Mouse (Mus musculus) limb, embryonic 14.5 days (tissue): Measurements from ENCODE around the gene Il10ra. TPM values are rescaled to one million over a fixed set of nuclear protein-coding genes. Genes with fewer than 3 reads are reported as not detected.

Experiments used
- ATAC-seq: fragments of 200-750 bp; cut with Nextera tagmentation; 2 replicates; pipeline ENCODE4 v1.8.0; 2017; ENCODE audit warnings: low read depth, moderate number of reproducible peaks, moderate TSS enrichment; ENCODE audit not compliant: low FRiP score
- DNase-seq: peaks from one replicate; pipeline ENCODE4 v3.0.0-alpha.2; 2015; ENCODE audit warnings: low spot score
- H3K27ac ChIP-seq: fragments of 300-500 bp; sonication (generic); replicated peaks from 2 replicates; pipeline ENCODE4 v1.5.1; 2014; ENCODE audit warnings: low read depth, mild to moderate bottlenecking, low read length, moderate library complexity, mixed read lengths
- H3K27me3 ChIP-seq: fragments of 300-500 bp; sonication (generic); 2 replicates; pipeline ENCODE4 v1.6.1; 2014; ENCODE audit warnings: low read length, mixed read lengths; ENCODE audit not compliant: control insufficient read depth, insufficient read depth
- H3K36me3 ChIP-seq: fragments of 300-500 bp; sonication (generic); 2 replicates; pipeline ENCODE4 v1.6.1; 2014; ENCODE audit warnings: mild to moderate bottlenecking, low read length, moderate library complexity, mixed read lengths; ENCODE audit not compliant: control insufficient read depth, insufficient read depth
- H3K4me1 ChIP-seq: fragments of 300-500 bp; sonication (generic); 2 replicates; pipeline ENCODE4 v1.6.1; 2014; ENCODE audit warnings: antibody characterized with exemption, low read length, mixed read lengths; ENCODE audit not compliant: control insufficient read depth, insufficient read depth
- H3K4me2 ChIP-seq: fragments of 300-500 bp; sonication (generic); replicated peaks from 2 replicates; pipeline ENCODE4 v1.6.1; 2014; ENCODE audit warnings: low read depth, mild to moderate bottlenecking, low read length, moderate library complexity; ENCODE audit not compliant: severe bottlenecking
- H3K4me3 ChIP-seq: fragments of 300-500 bp; sonication (generic); replicated peaks from 2 replicates; pipeline ENCODE4 v1.5.1; 2014; ENCODE audit warnings: low read length
- H3K9ac ChIP-seq: fragments of 300-500 bp; sonication (generic); 2 replicates; pipeline ENCODE4 v1.6.1; 2014; ENCODE audit warnings: mild to moderate bottlenecking, low read depth, low read length, moderate library complexity; ENCODE audit not compliant: severe bottlenecking
- H3K9me3 ChIP-seq: fragments of 300-500 bp; sonication (generic); 2 replicates; pipeline ENCODE4 v1.6.1; 2016; ENCODE audit warnings: low read length; ENCODE audit not compliant: control insufficient read depth
- POLR2A ChIP-seq: fragments of 200-500 bp; IDR thresholded peaks from 2 replicates; pipeline ENCODE4 v1.8.0; 2012; ENCODE audit warnings: inconsistent platforms, mild to moderate bottlenecking, moderate library complexity, borderline replicate concordance; ENCODE audit not compliant: insufficient read depth, insufficient read length; ENCODE audit errors: extremely low read depth
- WGBS: fragments of 180-500 bp; shearing (Covaris S2); extraction: QIAGEN DNeasy Blood & Tissue Kit; methylation state at CpG from one replicate; pipeline ENCODE4 v1.1.7; 2014; 5-methylcytosine and 5-hydroxymethylcytosine counted together
- polyA plus RNA-seq, 2 experiments: library from polyadenylated mRNA; depleted of rRNA in 1 of 2; stranded (reverse) in 1 of 2; unstranded in 1 of 2; fragments of >200 nt; fragmentation: Nextera tagmentation in 1 of 2; extraction: Ambion mirVana in 1 of 2; gene quantifications; 2 replicates each; pipeline versions ENCODE4 v1.2.1 to v1.2.3; 2012 to 2014

The Il10ra gene
- polyA plus RNA-seq, 2 experiments, result 1.3 to 1.6 TPM

DNA sequence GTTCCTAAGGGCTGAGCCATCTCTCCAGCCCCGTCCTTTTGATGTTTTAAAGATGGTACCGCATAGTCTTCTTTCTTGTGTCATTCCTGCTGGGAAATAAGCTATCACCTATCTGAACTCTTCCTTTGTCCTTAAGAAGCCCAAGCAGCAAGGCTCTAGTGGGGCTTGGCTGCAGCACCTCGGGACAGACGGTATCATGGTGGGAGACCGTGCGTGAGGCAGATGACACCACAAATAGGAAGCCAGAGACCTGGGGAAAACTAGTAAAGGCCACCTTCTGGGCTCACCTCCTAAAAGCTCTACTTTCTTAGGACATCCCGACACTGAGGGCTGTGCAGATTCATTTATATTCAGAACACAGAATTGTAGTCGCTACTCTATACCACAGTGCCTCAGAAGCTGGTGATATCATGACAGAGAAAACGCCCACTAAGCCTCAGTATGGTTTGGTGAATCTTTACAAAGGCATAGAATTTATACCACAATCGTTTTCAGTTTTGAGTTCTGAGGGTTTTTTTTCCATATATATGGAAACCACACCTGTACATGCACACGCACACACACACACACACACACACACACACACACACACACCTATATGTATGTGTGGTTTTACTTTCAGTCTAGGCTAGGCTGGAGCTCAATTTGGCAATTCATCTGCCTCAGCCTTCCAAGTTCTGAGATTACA, 22.7 kb upstream of the Il10ra start:
- Histone ChIP-seq H3K36me3 (no peaks in the 10 kb centered on the region), H3K27ac (no peak overlapping the region), H3K9ac (no peak overlapping the region), H3K27me3 (no peaks in the 10 kb centered on the region), H3K4me3 (no peak overlapping the region), H3K4me1 (no peaks in the 10 kb centered on the region), H3K9me3 (no peaks in the 10 kb centered on the region), H3K4me2 (no peak overlapping the region)
- 80% methylated on average over 11 of the region's 11 CpGs for WGBS
- ATAC-seq (no peak), DNase-seq (no peak)
- TF ChIP-seq POLR2A, result no peak

DNA sequence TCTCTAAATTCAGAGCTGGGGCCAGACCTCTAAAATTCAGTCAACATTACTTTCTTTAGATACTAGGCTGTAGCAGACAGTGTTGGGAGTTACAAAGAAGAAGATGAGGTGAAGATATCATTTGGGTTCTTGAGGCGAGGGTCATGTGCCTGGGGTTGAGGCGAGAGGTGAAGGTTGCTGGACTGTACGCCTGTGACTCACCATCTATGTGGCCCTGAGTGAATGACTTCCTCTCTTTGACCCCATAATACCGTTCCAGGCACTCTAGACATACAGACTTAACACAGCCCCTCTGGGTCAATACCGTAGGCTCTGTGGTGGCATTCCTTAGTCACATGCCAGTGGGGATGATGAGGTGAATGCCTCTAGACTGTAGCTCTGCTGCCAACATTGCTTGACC, 13.5 kb upstream of the Il10ra start:
- no peak overlapping the region for H3K9ac ChIP-seq
- DNase-seq (no peak), ATAC-seq (no peak)
- H3K27me3 ChIP-seq, result no peaks in the 10 kb centered on the region
- no peak overlapping the region for H3K27ac ChIP-seq
- 83% methylated on average over 5 of the region's 5 CpGs for WGBS
- TF ChIP-seq POLR2A, result no peak
- no peak overlapping the region for H3K4me2 ChIP-seq
- no peaks in the 10 kb centered on the region for H3K4me1 ChIP-seq
- no peaks in the 10 kb centered on the region for H3K9me3 ChIP-seq
- H3K36me3 ChIP-seq, result no peaks in the 10 kb centered on the region
- no peak overlapping the region for H3K4me3 ChIP-seq

DNA sequence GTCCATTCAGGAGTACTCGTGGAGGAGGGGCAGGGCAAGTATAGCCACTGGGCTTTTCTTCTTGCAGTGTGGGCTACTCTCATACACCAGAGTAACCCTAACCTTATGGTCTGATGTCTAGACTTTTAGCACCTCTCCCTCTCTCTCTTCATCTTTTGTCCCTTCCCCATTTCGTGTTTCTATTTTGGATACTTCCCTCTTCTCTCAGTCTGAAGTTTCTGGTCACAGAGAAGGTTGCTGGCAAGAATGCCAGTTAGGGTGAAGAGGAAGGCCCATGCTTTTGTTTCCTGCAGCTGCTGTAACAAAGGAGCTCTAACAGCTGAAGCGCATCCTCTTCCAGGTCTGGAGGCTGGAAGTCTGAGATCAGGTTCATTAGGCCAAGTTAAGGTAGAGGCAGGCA, 11.9 kb upstream of the Il10ra start:
- DNase-seq (no peak), ATAC-seq (no peak)
- Histone ChIP-seq H3K4me1 (no peaks in the 10 kb centered on the region), H3K9ac (no peak overlapping the region), H3K36me3 (no peaks in the 10 kb centered on the region), H3K27ac (no peak overlapping the region), H3K4me3 (no peak overlapping the region), H3K4me2 (no peak overlapping the region), H3K9me3 (no peaks in the 10 kb centered on the region), H3K27me3 (no peaks in the 10 kb centered on the region)
- no peak for TF ChIP-seq POLR2A
- WGBS, result 77% methylated on average over 3 of the region's 3 CpGs

DNA sequence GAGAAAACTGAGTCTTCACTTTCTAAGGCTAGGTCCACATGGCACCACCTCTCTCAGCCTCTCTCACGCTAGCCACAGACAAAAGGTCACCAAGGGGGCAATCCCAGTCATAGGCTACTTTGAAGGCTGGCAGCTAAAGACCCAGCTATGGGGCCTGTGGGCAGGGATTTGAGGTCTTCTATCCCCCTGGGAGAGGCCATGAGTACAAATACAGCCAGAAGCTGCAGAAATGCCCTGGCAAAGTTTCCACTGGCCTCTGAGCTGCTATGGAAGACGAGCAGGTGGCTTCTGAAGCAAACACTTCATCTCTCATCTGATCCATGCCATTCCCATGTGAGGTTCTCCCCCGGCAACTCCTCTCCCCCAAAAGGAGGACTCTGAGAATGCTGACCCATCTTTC, 11.1 kb upstream of the Il10ra start:
- Histone ChIP-seq H3K9ac (no peak overlapping the region), H3K4me3 (no peak overlapping the region), H3K27me3 (no peaks in the 10 kb centered on the region), H3K36me3 (no peaks in the 10 kb centered on the region), H3K27ac (no peak overlapping the region), H3K4me2 (no peak overlapping the region), H3K4me1 (no peaks in the 10 kb centered on the region), H3K9me3 (no peaks in the 10 kb centered on the region)
- no peak for TF ChIP-seq POLR2A
- DNase-seq (no peak), ATAC-seq (no peak)
- 65% methylated on average over 3 of the region's 3 CpGs for WGBS

DNA sequence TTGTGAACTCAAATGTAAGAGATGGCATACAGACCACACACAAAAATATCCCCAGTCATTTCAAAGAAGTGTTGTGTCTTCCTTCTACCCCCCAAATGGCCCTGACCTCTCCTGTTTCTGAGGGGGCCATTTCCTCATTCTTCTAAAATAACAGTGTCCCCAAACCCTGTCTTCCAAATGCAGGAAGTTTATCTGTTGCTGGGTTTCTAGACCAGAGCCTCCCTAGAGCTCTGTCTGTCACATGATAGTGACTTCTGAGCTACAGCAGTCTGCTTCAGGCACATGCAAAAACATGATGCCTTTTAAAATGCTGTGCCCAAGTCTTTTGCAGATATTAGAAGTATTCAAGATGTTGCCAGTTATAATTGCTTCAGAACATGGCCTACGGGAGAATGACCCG, 5.7 kb upstream of the Il10ra start:
- Histone ChIP-seq H3K27ac (no peak overlapping the region), H3K4me2 (no peak overlapping the region), H3K36me3 (no peaks in the 10 kb centered on the region), H3K4me1 (no peaks in the 10 kb centered on the region), H3K27me3 (0 out of 2 replicates have a peak, but pooled peaks cover 6% of the 10 kb centered on the region), H3K9ac (no peak overlapping the region), H3K4me3 (no peak overlapping the region), H3K9me3 (no peaks in the 10 kb centered on the region)
- ATAC-seq (no peak), DNase-seq (no peak)
- no peak for TF ChIP-seq POLR2A
- 82% methylated on average over 2 of the region's 2 CpGs for WGBS
